In genomic region chr17:56668384-56669144, GRCm38 (mm10) we compare ENCODE assay signal across 8 mouse cellular contexts. TPM values are rescaled to one million over a fixed set of nuclear protein-coding genes. Genes with fewer than 3 reads are reported as not detected.
A peak's percentile ranks its signal among the peaks of the same experiment; 100 is the strongest.
DNase-seq lines count a peak whose midpoint lies in the region; ATAC-seq and TF ChIP-seq lines count a peak whose summit lies in the region.

No protein-coding gene starts in this region.

- H3K4me2 ChIP-seq in forebrain, embryonic 16.5 days (ENCODE audit: low read length), result peak overlapping the region; percentile 76
- peak overlapping the region; percentile 69 for H3K4me2 ChIP-seq in lung, embryonic 14.5 days

- DNase-seq in ES-E14 (ENCODE audit: low read depth, low spot score), result peak; percentile 81
- DNase-seq in cerebellum, adult 11-12 months, result peak; percentile 80
- DNase-seq in heart, postnatal 4 days, result peak; percentile 89
- peak; percentile 81 to 90 for DNase-seq in layer of hippocampus, adult 2 months (ENCODE audit: low spot score in 2 of 2)
- DNase-seq in lung, embryonic 14.5 days, result peak; percentile 94
- DNase-seq in thymus, adult 18-20 months, result peak; percentile 59 to 64

- no peak overlapping the region for H3K27ac ChIP-seq in ES-E14 (ENCODE audit: insufficient read depth, low read depth, low read length, poor library complexity, severe bottlenecking)
- H3K27ac ChIP-seq in forebrain, embryonic 16.5 days (ENCODE audit: low read length), result no peak overlapping the region
- peak overlapping the region; percentile 70 for H3K27ac ChIP-seq in layer of hippocampus, adult 2 months
- H3K27ac ChIP-seq in lung, embryonic 14.5 days (ENCODE audit: low read depth), result no peak overlapping the region
- H3K27ac ChIP-seq in olfactory bulb, adult 2 months (ENCODE audit: insufficient read depth, low read depth, low read length), result no peak overlapping the region

- no peak for TF ChIP-seq POLR2A in olfactory bulb, adult 2 months (IDR thresholded peaks at IDR 0.05; ENCODE audit: insufficient read depth, low read depth, low read length)

- ATAC-seq in forebrain, embryonic 16.5 days, result 0 out of 2 replicates have a peak, but pooled peaks have one; percentile 9
- ATAC-seq in lung, embryonic 14.5 days (ENCODE audit: insufficient read depth), result no peak

- WGBS in forebrain, embryonic 16.5 days, result 4% methylated on average over 31 of the region's 31 CpGs
- 4% methylated on average over 31 of the region's 31 CpGs for WGBS in lung, embryonic 14.5 days
- 2% methylated on average over 31 of the region's 31 CpGs for WGBS in olfactory bulb, adult 2 months

- peak overlapping the region; percentile 79 for H3K9ac ChIP-seq in ES-E14 (ENCODE audit: insufficient read depth, low read depth, low read length, poor library complexity, severe bottlenecking)
- peak overlapping the region; percentile 38 for H3K9ac ChIP-seq in forebrain, embryonic 16.5 days (replicated peaks; ENCODE audit: low read depth, low read length)
- H3K9ac ChIP-seq in lung, embryonic 14.5 days, result peak overlapping the region; percentile 48

- H3K4me3 ChIP-seq in ES-E14 (ENCODE audit: insufficient read depth in 1 of 2, low read depth in 1 of 2, low read length in 2 of 2, poor library complexity in 1 of 2, severe bottlenecking in 1 of 2), result peak overlapping the region; percentile 65 to 74
- peak overlapping the region; percentile 40 for H3K4me3 ChIP-seq in forebrain, embryonic 16.5 days (replicated peaks; ENCODE audit: low read length)
- peak overlapping the region; percentile 70 for H3K4me3 ChIP-seq in layer of hippocampus, adult 2 months
- H3K4me3 ChIP-seq in lung, embryonic 14.5 days (ENCODE audit: low read depth, low read length), result peak overlapping the region; percentile 34
- peak overlapping the region; percentile 70 for H3K4me3 ChIP-seq in olfactory bulb, adult 2 months (ENCODE audit: insufficient read depth, low read depth, low read length)

- H3K9me3 ChIP-seq in ES-E14 (ENCODE audit: control insufficient read depth, insufficient read depth, low read depth, low read length), result no peaks in the 10 kb centered on the region
- H3K9me3 ChIP-seq in forebrain, embryonic 16.5 days (ENCODE audit: control insufficient read depth, low read length), result no peaks in the 10 kb centered on the region
- H3K9me3 ChIP-seq in lung, embryonic 14.5 days (ENCODE audit: low read depth, low read length), result no peaks in the 10 kb centered on the region

- TF ChIP-seq CTCF in layer of hippocampus, adult 2 months (conservative IDR thresholded peaks at IDR 0.05), result peak; percentile 95
- TF ChIP-seq CTCF in lung, embryonic 14.5 days (IDR thresholded peaks at IDR 0.05; ENCODE audit: low read depth), result peak; percentile 96
- TF ChIP-seq CTCF in olfactory bulb, adult 2 months (IDR thresholded peaks at IDR 0.05; ENCODE audit: insufficient read depth, low read depth, low read length), result peak; percentile 92

- in situ Hi-C loops in ES-E14 (cut with MboI; ENCODE audit: low sequenced_read_pairs in 2 of 2, unreplicated experiment in 2 of 2), result no loop called here

- peaks cover 0 to 18% of the 10 kb centered on the region in 2 experiments; a peak in 3 of 4 replicates for H3K4me1 ChIP-seq in ES-E14 (ENCODE audit: control insufficient read depth in 2 of 2, insufficient read depth in 2 of 2, low read length in 2 of 2, poor library complexity in 1 of 2)
- H3K4me1 ChIP-seq in forebrain, embryonic 16.5 days (replicated peaks; ENCODE audit: control insufficient read depth, insufficient read depth, low read length), result peaks cover 11% of the 10 kb centered on the region
- 0 out of 2 replicates have a peak, but pooled peaks cover 4% of the 10 kb centered on the region for H3K4me1 ChIP-seq in lung, embryonic 14.5 days (ENCODE audit: insufficient read depth)
- peaks cover 5% of the 10 kb centered on the region for H3K4me1 ChIP-seq in olfactory bulb, adult 2 months (ENCODE audit: control insufficient read depth, insufficient read depth, low read length)

- no peaks in the 10 kb centered on the region for H3K27me3 ChIP-seq in forebrain, embryonic 16.5 days (replicated peaks; ENCODE audit: control insufficient read depth, insufficient read depth, low read length)
- H3K27me3 ChIP-seq in lung, embryonic 14.5 days (ENCODE audit: insufficient read depth, low read length), result no peaks in the 10 kb centered on the region

- no peaks in the 10 kb centered on the region for H3K36me3 ChIP-seq in ES-E14 (ENCODE audit: control insufficient read depth, insufficient read depth, low read length, poor library complexity, severe bottlenecking)
- H3K36me3 ChIP-seq in forebrain, embryonic 16.5 days (ENCODE audit: control insufficient read depth, insufficient read depth), result no peaks in the 10 kb centered on the region
- H3K36me3 ChIP-seq in lung, embryonic 14.5 days (ENCODE audit: insufficient read depth), result no peaks in the 10 kb centered on the region

TF ChIP-seq in ES-E14, 5 proteins besides CTCF, POLR2A, EP300 and RAD21:
- TF ChIP-seq ZC3H11A (IDR thresholded peaks at IDR 0.05; ENCODE audit: borderline replicate concordance, low read depth, low read length) (peak; percentile 64; the same call in 1 of the 2 replicates), MAFK (IDR thresholded peaks at IDR 0.05; ENCODE audit: insufficient read depth, low read depth, low read length) (no peak), HCFC1 (IDR thresholded peaks at IDR 0.05; ENCODE audit: borderline replicate concordance, insufficient read depth, low read length) (no peak), ZNF384 (IDR thresholded peaks at IDR 0.05; ENCODE audit: low read depth, low read length) (no peak)

RNA-seq across cellular contexts. Expression of gene Ranbp3, which starts 4.5 kb away (rescaled TPM):
- total RNA-seq in ES-E14 (2012; rRNA removed), result 133 and 146 TPM in 2 replicates
- polyA plus RNA-seq in forebrain, embryonic 16.5 days (2015; fragmentation: Nextera tagmentation; extraction: Ambion mirVana), result 114 and 120 TPM in 2 replicates
- 10 to 100 TPM; 60.5 to 61.8 TPM for total RNA-seq in heart, postnatal 4 days (2021)
- 10 to 100 TPM; 87.5 to 89.6 TPM for total RNA-seq in layer of hippocampus, adult 2 months (2021)
- polyA plus RNA-seq in lung, embryonic 14.5 days (2014; fragmentation: Nextera tagmentation; extraction: Ambion mirVana), result 93.8 and 105 TPM in 2 replicates
- polyA plus RNA-seq in olfactory bulb, adult 2 months (2012; ENCODE audit: insufficient read depth, insufficient read length, low replicate concordance, missing spikeins), result not detected in 2 replicates

RNA-seq across cellular contexts. Expression of gene Catsperd, which starts 40.6 kb away (rescaled TPM):
- total RNA-seq in ES-E14 (2012; rRNA removed), result 1.2 and 1.3 TPM in 2 replicates
- 1.0 and 1.5 TPM in 2 replicates for polyA plus RNA-seq in forebrain, embryonic 16.5 days (2015; fragmentation: Nextera tagmentation; extraction: Ambion mirVana)
- under 1 TPM; 0.17 to 0.20 TPM for total RNA-seq in heart, postnatal 4 days (2021)
- total RNA-seq in layer of hippocampus, adult 2 months (2021), result 1 to 10 TPM; 1.1 to 1.8 TPM
- 0.57 and 0.76 TPM in 2 replicates for polyA plus RNA-seq in lung, embryonic 14.5 days (2014; fragmentation: Nextera tagmentation; extraction: Ambion mirVana)
- polyA plus RNA-seq in olfactory bulb, adult 2 months (2012; ENCODE audit: insufficient read depth, insufficient read length, low replicate concordance, missing spikeins), result not detected in 2 replicates

RNA-seq across cellular contexts. Expression of gene Lonp1, which starts 41.9 kb away (rescaled TPM):
- 169 and 222 TPM in 2 replicates for total RNA-seq in ES-E14 (2012; rRNA removed)
- 48.2 and 48.6 TPM in 2 replicates for polyA plus RNA-seq in forebrain, embryonic 16.5 days (2015; fragmentation: Nextera tagmentation; extraction: Ambion mirVana)
- 10 to 100 TPM; 89.0 to 90.5 TPM for total RNA-seq in heart, postnatal 4 days (2021)
- 10 to 100 TPM; 56.5 to 60.2 TPM for total RNA-seq in layer of hippocampus, adult 2 months (2021)
- 55.1 and 63.1 TPM in 2 replicates for polyA plus RNA-seq in lung, embryonic 14.5 days (2014; fragmentation: Nextera tagmentation; extraction: Ambion mirVana)
- polyA plus RNA-seq in olfactory bulb, adult 2 months (2012; ENCODE audit: insufficient read depth, insufficient read length, low replicate concordance, missing spikeins), result not detected in 2 replicates

RNA-seq across cellular contexts. Expression of gene Ndufa11, which starts 49.0 kb away (rescaled TPM):
- total RNA-seq in ES-E14 (2012; rRNA removed), result 484 and 561 TPM in 2 replicates
- polyA plus RNA-seq in forebrain, embryonic 16.5 days (2015; fragmentation: Nextera tagmentation; extraction: Ambion mirVana), result 377 and 426 TPM in 2 replicates
- total RNA-seq in heart, postnatal 4 days (2021), result 100 to 1,000 TPM; 705 to 809 TPM
- 100 to 1,000 TPM; 196 to 229 TPM for total RNA-seq in layer of hippocampus, adult 2 months (2021)
- 449 and 463 TPM in 2 replicates for polyA plus RNA-seq in lung, embryonic 14.5 days (2014; fragmentation: Nextera tagmentation; extraction: Ambion mirVana)
- polyA plus RNA-seq in olfactory bulb, adult 2 months (2012; ENCODE audit: insufficient read depth, insufficient read length, low replicate concordance, missing spikeins), result not detected in 2 replicates

RNA-seq across cellular contexts. Expression of gene Vmac, which starts 49.3 kb away (rescaled TPM):
- total RNA-seq in ES-E14 (2012; rRNA removed), result 7.7 and 8.4 TPM in 2 replicates
- polyA plus RNA-seq in forebrain, embryonic 16.5 days (2015; fragmentation: Nextera tagmentation; extraction: Ambion mirVana), result 20.6 and 21.8 TPM in 2 replicates
- 1 to 10 TPM; 5.3 to 8.0 TPM for total RNA-seq in heart, postnatal 4 days (2021)
- 10 to 100 TPM; 10.2 to 12.5 TPM for total RNA-seq in layer of hippocampus, adult 2 months (2021)
- polyA plus RNA-seq in lung, embryonic 14.5 days (2014; fragmentation: Nextera tagmentation; extraction: Ambion mirVana), result 18.5 and 19.6 TPM in 2 replicates
- polyA plus RNA-seq in olfactory bulb, adult 2 months (2012; ENCODE audit: insufficient read depth, insufficient read length, low replicate concordance, missing spikeins), result not detected in 2 replicates
